Mouse (Mus musculus): Measurements from ENCODE around the gene Bcar3. TPM values are rescaled to one million over a fixed set of nuclear protein-coding genes. Genes with fewer than 3 reads are reported as not detected.

Bcar3 gene
- polyA plus RNA-seq, 1 experiment from 2014 or later: 9.1 TPM

- H3K36me3 ChIP-seq: no peaks in the 10 kb centered on the region
- 89% methylated on average over 4 of the region's 4 CpGs for WGBS
- ATAC-seq (ENCODE audit: low read depth): no peak
These were observed 191.8 kb downstream of the Bcar3 start for GRCm38 (mm10) chr3:122485699-122486098.

GRCm38 (mm10) chr3:122486193-122486592 is 192.3 kb downstream of the Bcar3 start:
- Histone ChIP-seq H3K4me1 (replicated peaks) (peaks cover 46% of the 10 kb centered on the region), H3K27ac (replicated peaks) (no peak overlapping the region), H3K27me3 (no peaks in the 10 kb centered on the region), H3K4me2 (no peak overlapping the region), H3K36me3 (no peaks in the 10 kb centered on the region), H3K9me3 (no peaks in the 10 kb centered on the region), H3K4me3 (no peak overlapping the region), H3K9ac (no peak overlapping the region)
- 88% methylated on average over 4 of the region's 4 CpGs for WGBS
- no peak for ATAC-seq (ENCODE audit: low read depth)

More at GRCm38 (mm10) chr3:122485699-122486098, 191.8 kb downstream of the Bcar3 start:
- H3K4me1 ChIP-seq (replicated peaks): peaks cover 51% of the 10 kb centered on the region
- no peak overlapping the region for H3K27ac ChIP-seq (replicated peaks)
- H3K9me3 ChIP-seq: no peaks in the 10 kb centered on the region
- no peaks in the 10 kb centered on the region for H3K27me3 ChIP-seq
- no peak overlapping the region for H3K9ac ChIP-seq
- H3K4me2 ChIP-seq: no peak overlapping the region
- no peak overlapping the region for H3K4me3 ChIP-seq

DNA sequence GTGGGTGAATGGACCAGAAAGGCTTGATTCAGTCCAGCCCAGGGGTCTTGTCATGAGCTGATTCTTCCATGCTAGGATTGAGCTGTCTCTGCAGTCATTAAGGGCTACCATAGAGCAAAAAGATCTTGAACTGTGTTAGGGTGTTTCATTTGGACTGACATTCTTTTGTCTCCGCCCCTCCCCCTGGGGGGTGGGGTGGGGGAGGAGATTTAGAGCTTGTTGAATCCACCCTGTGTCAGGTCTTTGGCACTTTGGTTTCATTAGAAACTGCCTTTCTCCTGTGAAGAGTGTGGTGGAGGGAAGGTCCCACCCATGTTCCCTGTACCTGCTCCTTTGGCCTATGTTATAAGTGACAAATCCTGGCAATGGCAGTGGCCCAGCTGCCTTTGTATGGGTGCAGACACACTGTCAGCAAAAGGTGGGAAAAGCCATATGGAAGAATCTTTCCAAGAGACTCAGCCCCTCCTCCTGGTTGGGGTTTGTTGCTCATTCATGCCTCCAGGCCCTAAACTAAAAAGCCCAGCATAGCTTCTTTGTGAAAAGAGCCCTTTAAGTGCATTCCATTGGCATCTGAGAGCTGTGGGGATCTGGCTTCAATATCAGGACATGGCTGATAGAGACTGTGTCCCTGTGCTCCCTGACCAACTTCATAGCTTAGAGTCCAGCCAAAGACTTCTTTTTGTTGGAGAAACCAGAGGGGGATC is 194.3 kb downstream of the Bcar3 start:
- Histone ChIP-seq H3K4me3 (no peak overlapping the region), H3K36me3 (no peaks in the 10 kb centered on the region), H3K27me3 (no peaks in the 10 kb centered on the region), H3K27ac (replicated peaks) (0 out of 2 replicates have a peak overlapping the region, but pooled peaks have one; percentile 18), H3K9me3 (no peaks in the 10 kb centered on the region), H3K4me2 (no peak overlapping the region), H3K9ac (no peak overlapping the region), H3K4me1 (replicated peaks) (peaks cover 31% of the 10 kb centered on the region)
- ATAC-seq (ENCODE audit: low read depth): no peak
- 63% methylated on average over 1 of the region's 1 CpGs for WGBS

GRCm38 (mm10) chr3:122490574-122490973 is 196.6 kb downstream of the Bcar3 start:
- Histone ChIP-seq H3K36me3 (no peaks in the 10 kb centered on the region), H3K27me3 (no peaks in the 10 kb centered on the region), H3K4me3 (no peak overlapping the region), H3K9me3 (no peaks in the 10 kb centered on the region), H3K4me1 (replicated peaks) (peaks cover 18% of the 10 kb centered on the region), H3K9ac (no peak overlapping the region), H3K4me2 (no peak overlapping the region), H3K27ac (replicated peaks) (no peak overlapping the region)
- 83% methylated on average over 6 of the region's 6 CpGs for WGBS
- no peak for ATAC-seq (ENCODE audit: low read depth)

GRCm38 (mm10) chr3:122492006-122492405 is 198.1 kb downstream of the Bcar3 start:
- peaks cover 18% of the 10 kb centered on the region for H3K4me1 ChIP-seq (replicated peaks)
- H3K27ac ChIP-seq (replicated peaks): no peak overlapping the region
- no peaks in the 10 kb centered on the region for H3K9me3 ChIP-seq
- no peaks in the 10 kb centered on the region for H3K27me3 ChIP-seq
- H3K36me3 ChIP-seq: no peaks in the 10 kb centered on the region
- no peak overlapping the region for H3K4me3 ChIP-seq
- H3K9ac ChIP-seq: no peak overlapping the region
- H3K4me2 ChIP-seq: no peak overlapping the region
- ATAC-seq (ENCODE audit: low read depth): no peak
- 86% methylated on average over 3 of the region's 3 CpGs for WGBS

DNA sequence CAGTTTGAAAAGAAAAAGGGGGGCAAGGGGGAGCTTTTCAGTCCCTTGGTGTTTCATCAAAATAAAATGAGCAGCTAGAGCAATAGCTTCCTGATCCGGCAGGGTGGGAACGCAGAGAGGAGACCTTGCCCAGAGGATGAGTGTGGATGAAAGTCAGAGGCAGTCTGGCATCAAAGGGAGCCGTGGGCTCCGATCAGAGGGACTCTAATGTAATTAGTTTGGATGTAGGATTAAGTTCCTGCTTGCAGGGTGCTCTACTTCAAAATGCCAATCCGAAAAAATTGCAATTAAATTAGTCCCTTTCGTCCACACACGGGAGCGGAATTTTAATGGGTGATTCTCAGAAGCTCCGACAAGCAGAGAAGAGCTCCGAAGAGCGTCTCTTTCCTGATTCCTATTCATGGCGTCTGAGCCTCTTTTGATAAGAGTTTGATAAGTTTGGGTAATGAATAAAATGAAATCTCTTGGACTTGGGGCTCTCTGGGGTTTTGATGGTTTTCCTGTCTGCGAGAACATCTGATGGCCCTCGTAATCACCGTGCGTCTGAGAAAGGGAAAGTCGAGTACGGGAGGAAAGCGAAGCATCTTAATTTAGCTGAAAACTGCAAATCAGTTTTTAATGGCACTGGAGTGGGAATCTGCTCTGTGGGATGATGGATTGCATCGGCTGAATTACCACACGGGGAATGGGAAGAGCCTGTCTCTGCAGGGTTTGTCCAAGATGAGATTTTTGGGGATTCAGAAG is 199.1 kb downstream of the Bcar3 start:
- Histone ChIP-seq H3K4me2 (0 out of 2 replicates have a peak overlapping the region, but pooled peaks have one; percentile 16), H3K9ac (no peak overlapping the region), H3K9me3 (no peaks in the 10 kb centered on the region), H3K4me3 (no peak overlapping the region), H3K36me3 (no peaks in the 10 kb centered on the region), H3K27ac (replicated peaks) (no peak overlapping the region), H3K27me3 (no peaks in the 10 kb centered on the region), H3K4me1 (replicated peaks) (peaks cover 14% of the 10 kb centered on the region)
- no peak for ATAC-seq (ENCODE audit: low read depth)
- 62% methylated on average over 21 of the region's 21 CpGs for WGBS

DNA sequence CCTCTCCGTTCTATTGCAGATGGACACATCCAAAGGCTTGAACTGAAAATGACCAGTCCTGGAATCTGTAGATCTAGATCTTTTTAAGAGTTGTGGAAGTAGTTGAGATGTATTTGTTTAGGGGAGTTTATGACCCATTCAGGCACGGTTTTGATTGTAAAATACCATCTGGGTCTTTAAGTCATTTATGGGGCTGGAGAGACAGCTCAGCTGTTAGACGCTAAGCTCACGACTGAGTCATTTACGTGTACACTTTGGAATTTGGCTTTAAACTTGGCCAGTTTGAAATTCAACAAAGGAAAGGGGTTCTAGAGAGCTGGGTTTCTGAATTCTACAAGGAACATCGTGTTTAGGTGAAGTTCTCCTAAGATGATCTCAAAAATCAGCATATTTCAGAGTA is 200.8 kb downstream of the Bcar3 start:
- Histone ChIP-seq H3K4me3 (no peak overlapping the region), H3K9me3 (no peaks in the 10 kb centered on the region), H3K27me3 (no peaks in the 10 kb centered on the region), H3K4me1 (replicated peaks) (peaks cover 7% of the 10 kb centered on the region), H3K9ac (no peak overlapping the region), H3K27ac (replicated peaks) (no peak overlapping the region), H3K36me3 (no peaks in the 10 kb centered on the region), H3K4me2 (no peak overlapping the region)
- 64% methylated on average over 6 of the region's 6 CpGs for WGBS
- no peak for ATAC-seq (ENCODE audit: low read depth)

- no peaks in the 10 kb centered on the region for H3K9me3 ChIP-seq
- no peaks in the 10 kb centered on the region for H3K27me3 ChIP-seq
- ATAC-seq (ENCODE audit: low read depth): no peak
- H3K4me2 ChIP-seq: no peak overlapping the region
- H3K27ac ChIP-seq (replicated peaks): no peak overlapping the region
- peaks cover 5% of the 10 kb centered on the region for H3K4me1 ChIP-seq (replicated peaks)
- no peak overlapping the region for H3K9ac ChIP-seq
- no peaks in the 10 kb centered on the region for H3K36me3 ChIP-seq
- H3K4me3 ChIP-seq: no peak overlapping the region
- 82% methylated on average over 6 of the region's 6 CpGs for WGBS
These were observed 203.9 kb downstream of the Bcar3 start for GRCm38 (mm10) chr3:122497871-122498270.

GRCm38 (mm10) chr3:122498528-122498927 is 204.6 kb downstream of the Bcar3 start:
- no peaks in the 10 kb centered on the region for H3K36me3 ChIP-seq
- H3K4me2 ChIP-seq: no peak overlapping the region
- H3K27ac ChIP-seq (replicated peaks): no peak overlapping the region
- H3K4me3 ChIP-seq: no peak overlapping the region
- 78% methylated on average over 7 of the region's 7 CpGs for WGBS
- no peak overlapping the region for H3K9ac ChIP-seq
- ATAC-seq (ENCODE audit: low read depth): no peak
- H3K9me3 ChIP-seq: no peaks in the 10 kb centered on the region
- no peaks in the 10 kb centered on the region for H3K27me3 ChIP-seq
- no peaks in the 10 kb centered on the region; the same call in 1 of the 2 replicates for H3K4me1 ChIP-seq (replicated peaks)

DNA sequence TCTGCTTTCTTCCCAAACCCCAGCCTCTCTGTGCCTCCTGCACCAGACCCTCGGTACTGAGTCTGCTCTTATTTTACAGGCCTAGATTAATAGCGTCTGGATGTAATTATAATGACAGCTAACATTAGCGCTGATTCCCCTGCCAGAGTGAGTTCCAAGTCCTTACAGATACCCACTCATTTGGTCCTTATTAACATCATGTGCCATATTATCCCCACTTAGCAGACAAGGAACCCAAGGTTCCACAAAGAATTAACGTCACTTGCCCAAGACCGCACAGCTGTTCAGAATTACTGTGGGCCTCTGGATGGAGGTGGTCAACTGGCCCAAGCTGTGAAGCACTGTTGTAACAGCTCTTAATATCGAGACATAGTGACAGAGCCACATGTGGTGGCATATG is 205.7 kb downstream of the Bcar3 start:
- H3K4me1 ChIP-seq (replicated peaks): peaks cover 3% of the 10 kb centered on the region; the same call in 1 of the 2 replicates
- no peak for ATAC-seq (ENCODE audit: low read depth)
- 80% methylated on average over 6 of the region's 6 CpGs for WGBS

GRCm38 (mm10) chr3:122500929-122501328 is 207.0 kb downstream of the Bcar3 start:
- no peak overlapping the region for H3K27ac ChIP-seq (replicated peaks)
- 90% methylated on average over 9 of the region's 9 CpGs for WGBS
- H3K4me3 ChIP-seq: no peak overlapping the region
- no peaks in the 10 kb centered on the region for H3K27me3 ChIP-seq
- H3K4me2 ChIP-seq: no peak overlapping the region
- H3K36me3 ChIP-seq: no peaks in the 10 kb centered on the region
- H3K9me3 ChIP-seq: no peaks in the 10 kb centered on the region
- H3K4me1 ChIP-seq (replicated peaks): peaks cover 13% of the 10 kb centered on the region; the same call in 1 of the 2 replicates
- no peak overlapping the region for H3K9ac ChIP-seq
- ATAC-seq (ENCODE audit: low read depth): no peak

More for the DNA sequence above, 205.7 kb downstream of the Bcar3 start:
- H3K36me3 ChIP-seq: no peaks in the 10 kb centered on the region
- H3K9ac ChIP-seq: no peak overlapping the region
- no peak overlapping the region for H3K27ac ChIP-seq (replicated peaks)
- H3K4me3 ChIP-seq: no peak overlapping the region
- no peak overlapping the region for H3K4me2 ChIP-seq
- H3K9me3 ChIP-seq: no peaks in the 10 kb centered on the region
- no peaks in the 10 kb centered on the region for H3K27me3 ChIP-seq

DNA sequence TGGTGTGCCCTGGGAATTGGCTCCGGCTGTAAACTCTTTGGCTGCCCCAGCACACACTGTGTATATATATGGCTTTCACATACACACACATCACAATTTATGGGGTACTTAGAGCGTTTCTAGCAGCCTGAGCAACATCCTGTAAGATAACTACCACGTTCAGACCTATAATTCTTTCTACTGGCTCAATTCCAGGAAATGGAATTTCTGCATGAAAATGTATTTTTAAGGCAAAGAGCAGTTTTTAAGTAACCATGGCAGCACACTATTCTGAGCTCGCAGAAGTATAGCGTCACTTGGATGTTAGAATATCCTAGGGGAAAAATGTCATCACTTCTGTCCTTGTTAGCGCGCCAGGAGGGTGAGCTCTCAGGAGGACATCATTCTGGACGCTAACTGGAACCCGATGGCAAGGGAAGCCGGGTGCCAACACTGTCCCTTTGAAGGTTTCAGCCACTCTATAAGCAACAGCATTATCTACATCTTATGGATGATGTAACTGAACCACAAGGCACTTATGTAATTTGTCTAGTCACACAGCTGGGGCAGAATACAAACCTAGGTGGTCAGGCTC is 212.5 kb downstream of the Bcar3 start:
- H3K4me3 ChIP-seq: no peak overlapping the region
- H3K36me3 ChIP-seq: no peaks in the 10 kb centered on the region
- H3K27me3 ChIP-seq: no peaks in the 10 kb centered on the region
- no peak overlapping the region for H3K9ac ChIP-seq
- peak; percentile 67 for ATAC-seq (ENCODE audit: low read depth)
- H3K4me2 ChIP-seq: peak overlapping the region; percentile 11; the same call in 1 of the 2 replicates
- peaks cover 35% of the 10 kb centered on the region for H3K4me1 ChIP-seq (replicated peaks)
- no peaks in the 10 kb centered on the region for H3K9me3 ChIP-seq
- peak overlapping the region; percentile 72 for H3K27ac ChIP-seq (replicated peaks)
- 56% methylated on average over 10 of the region's 10 CpGs for WGBS

All from neural tube, embryonic 13.5 days (tissue).